Mouse (Mus musculus): ENCODE data around the gene Cmya5. TPM values are rescaled to one million over a fixed set of nuclear protein-coding genes. Genes with fewer than 3 reads are reported as not detected.
"Not testable (repeated sequence)": the region's sequence is repeated elsewhere in the genome, so short reads cannot be mapped to it uniquely, and the experiment has no call there.

Cmya5 gene
- polyA plus RNA-seq, 1 experiment from 2014 or later: 3.5 TPM

- H3K27ac ChIP-seq (replicated peaks; ENCODE audit: low read depth, low read length): no peak overlapping the region
- no peak overlapping the region for H3K4me3 ChIP-seq (ENCODE audit: low read depth, low read length)
- H3K9me3 ChIP-seq (ENCODE audit: control insufficient read depth, low read length): no peaks in the 10 kb centered on the region
- ATAC-seq (ENCODE audit: low read depth) (no peak), DNase-seq (ENCODE audit: low spot score) (no peak)
- no peaks in the 10 kb centered on the region for H3K36me3 ChIP-seq (ENCODE audit: control insufficient read depth, insufficient read depth, low read length)
- 75% methylated on average over 5 of the region's 5 CpGs for WGBS
- H3K9ac ChIP-seq (ENCODE audit: low read depth, low read length): no peak overlapping the region
- no peaks in the 10 kb centered on the region for H3K27me3 ChIP-seq (replicated peaks; ENCODE audit: control insufficient read depth, insufficient read depth, low read length)
- no peak overlapping the region for H3K4me2 ChIP-seq (ENCODE audit: low read depth, low read length)
- no peaks in the 10 kb centered on the region for H3K4me1 ChIP-seq (ENCODE audit: control insufficient read depth, insufficient read depth, low read length)
These were observed 55.0 kb downstream of the Cmya5 start for GRCm38 (mm10) chr13:93089481-93089880.

- no peaks in the 10 kb centered on the region for H3K36me3 ChIP-seq (ENCODE audit: control insufficient read depth, insufficient read depth, low read length)
- WGBS: 92% methylated on average over 4 of the region's 4 CpGs
- ATAC-seq (ENCODE audit: low read depth) (no peak), DNase-seq (ENCODE audit: low spot score) (no peak)
- H3K27me3 ChIP-seq (replicated peaks; ENCODE audit: control insufficient read depth, insufficient read depth, low read length): no peaks in the 10 kb centered on the region
- H3K9ac ChIP-seq (ENCODE audit: low read depth, low read length): no peak overlapping the region
- no peak overlapping the region for H3K4me3 ChIP-seq (ENCODE audit: low read depth, low read length)
- H3K4me2 ChIP-seq (ENCODE audit: low read depth, low read length): no peak overlapping the region
- no peak overlapping the region for H3K27ac ChIP-seq (replicated peaks; ENCODE audit: low read depth, low read length)
- no peaks in the 10 kb centered on the region for H3K4me1 ChIP-seq (ENCODE audit: control insufficient read depth, insufficient read depth, low read length)
- H3K9me3 ChIP-seq (ENCODE audit: control insufficient read depth, low read length): no peaks in the 10 kb centered on the region
These were observed 58.8 kb downstream of the Cmya5 start for GRCm38 (mm10) chr13:93085711-93086110.

- 61% methylated on average over 1 of the region's 1 CpGs for WGBS
- H3K9me3 ChIP-seq (ENCODE audit: control insufficient read depth, low read length): not testable (repeated sequence)
These were observed 62.2 kb downstream of the Cmya5 start for GRCm38 (mm10) chr13:93082324-93082723.

GRCm38 (mm10) chr13:93080859-93081258, 63.7 kb downstream of the Cmya5 start:
- Histone ChIP-seq H3K9me3 (ENCODE audit: control insufficient read depth, low read length) (peaks cover 12% of the 10 kb centered on the region), H3K4me2 (ENCODE audit: low read depth, low read length) (no peak overlapping the region), H3K27me3 (replicated peaks; ENCODE audit: control insufficient read depth, insufficient read depth, low read length) (no peaks in the 10 kb centered on the region), H3K36me3 (ENCODE audit: control insufficient read depth, insufficient read depth, low read length) (no peaks in the 10 kb centered on the region), H3K4me1 (ENCODE audit: control insufficient read depth, insufficient read depth, low read length) (no peaks in the 10 kb centered on the region), H3K9ac (ENCODE audit: low read depth, low read length) (no peak overlapping the region), H3K4me3 (ENCODE audit: low read depth, low read length) (no peak overlapping the region), H3K27ac (replicated peaks; ENCODE audit: low read depth, low read length) (no peak overlapping the region)
- WGBS: 91% methylated on average over 2 of the region's 2 CpGs
- ATAC-seq (ENCODE audit: low read depth) (no peak), DNase-seq (ENCODE audit: low spot score) (no peak)

More at GRCm38 (mm10) chr13:93082324-93082723, 62.2 kb downstream of the Cmya5 start:
- not testable (repeated sequence) for H3K4me2 ChIP-seq (ENCODE audit: low read depth, low read length); H3K4me3 ChIP-seq (ENCODE audit: low read depth, low read length); ATAC-seq (ENCODE audit: low read depth); H3K4me1 ChIP-seq (ENCODE audit: control insufficient read depth, insufficient read depth, low read length); H3K9ac ChIP-seq (ENCODE audit: low read depth, low read length); H3K36me3 ChIP-seq (ENCODE audit: control insufficient read depth, insufficient read depth, low read length); DNase-seq (ENCODE audit: low spot score); H3K27ac ChIP-seq (replicated peaks; ENCODE audit: low read depth, low read length); H3K27me3 ChIP-seq (replicated peaks; ENCODE audit: control insufficient read depth, insufficient read depth, low read length)

GRCm38 (mm10) chr13:93074147-93074641, 70.3 kb downstream of the Cmya5 start:
- Histone ChIP-seq H3K27ac (replicated peaks; ENCODE audit: low read depth, low read length) (peak overlapping the region; percentile 56), H3K4me3 (ENCODE audit: low read depth, low read length) (peak overlapping the region; percentile 16), H3K4me1 (ENCODE audit: control insufficient read depth, insufficient read depth, low read length) (peaks cover 18% of the 10 kb centered on the region), H3K9me3 (ENCODE audit: control insufficient read depth, low read length) (peaks cover 12% of the 10 kb centered on the region), H3K36me3 (ENCODE audit: control insufficient read depth, insufficient read depth, low read length) (no peaks in the 10 kb centered on the region), H3K27me3 (replicated peaks; ENCODE audit: control insufficient read depth, insufficient read depth, low read length) (no peaks in the 10 kb centered on the region), H3K4me2 (ENCODE audit: low read depth, low read length) (peak overlapping the region; percentile 51), H3K9ac (ENCODE audit: low read depth, low read length) (peak overlapping the region; percentile 41)
- WGBS: 19% methylated on average over 17 of the region's 17 CpGs
- DNase-seq (ENCODE audit: low spot score) (peak; percentile 45), ATAC-seq (ENCODE audit: low read depth) (peak; percentile 63; the same call in 1 of the 2 replicates)

GRCm38 (mm10) chr13:93073595-93073994, 70.9 kb downstream of the Cmya5 start:
- Histone ChIP-seq H3K4me2 (ENCODE audit: low read depth, low read length) (peak overlapping the region; percentile 51), H3K4me1 (ENCODE audit: control insufficient read depth, insufficient read depth, low read length) (peaks cover 18% of the 10 kb centered on the region), H3K36me3 (ENCODE audit: control insufficient read depth, insufficient read depth, low read length) (no peaks in the 10 kb centered on the region), H3K9ac (ENCODE audit: low read depth, low read length) (no peak overlapping the region), H3K27me3 (replicated peaks; ENCODE audit: control insufficient read depth, insufficient read depth, low read length) (no peaks in the 10 kb centered on the region), H3K27ac (replicated peaks; ENCODE audit: low read depth, low read length) (no peak overlapping the region; the same call in 1 of the 2 replicates), H3K4me3 (ENCODE audit: low read depth, low read length) (no peak overlapping the region), H3K9me3 (ENCODE audit: control insufficient read depth, low read length) (peaks cover 12% of the 10 kb centered on the region)
- 0 out of 2 replicates have a peak, but pooled peaks have one; percentile 67 for ATAC-seq (ENCODE audit: low read depth)
- WGBS: 24% methylated on average over 2 of the region's 2 CpGs
- DNase-seq (ENCODE audit: low spot score): peak; percentile 63

GRCm38 (mm10) chr13:93072871-93073411, 71.6 kb downstream of the Cmya5 start:
- Histone ChIP-seq H3K36me3 (ENCODE audit: control insufficient read depth, insufficient read depth, low read length) (no peaks in the 10 kb centered on the region), H3K9ac (ENCODE audit: low read depth, low read length) (0 out of 2 replicates have a peak overlapping the region, but pooled peaks have one; percentile 23), H3K27me3 (replicated peaks; ENCODE audit: control insufficient read depth, insufficient read depth, low read length) (no peaks in the 10 kb centered on the region), H3K9me3 (ENCODE audit: control insufficient read depth, low read length) (peaks cover 10% of the 10 kb centered on the region), H3K4me2 (ENCODE audit: low read depth, low read length) (peak overlapping the region; percentile 51), H3K27ac (replicated peaks; ENCODE audit: low read depth, low read length) (0 out of 2 replicates have a peak overlapping the region, but pooled peaks have one; percentile 1), H3K4me3 (ENCODE audit: low read depth, low read length) (no peak overlapping the region; the same call in 1 of the 2 replicates), H3K4me1 (ENCODE audit: control insufficient read depth, insufficient read depth, low read length) (peaks cover 18% of the 10 kb centered on the region)
- peak; percentile 38 for DNase-seq (ENCODE audit: low spot score)
- peak; percentile 67 for ATAC-seq (ENCODE audit: low read depth)
- WGBS: 12% methylated on average over 15 of the region's 15 CpGs

GRCm38 (mm10) chr13:93070406-93070805, 74.1 kb downstream of the Cmya5 start:
- H3K4me1 ChIP-seq (ENCODE audit: control insufficient read depth, insufficient read depth, low read length): peaks cover 18% of the 10 kb centered on the region
- H3K27me3 ChIP-seq (replicated peaks; ENCODE audit: control insufficient read depth, insufficient read depth, low read length): no peaks in the 10 kb centered on the region
- WGBS: 35% methylated on average over 8 of the region's 8 CpGs
- DNase-seq (ENCODE audit: low spot score): peak; percentile 9
- H3K27ac ChIP-seq (replicated peaks; ENCODE audit: low read depth, low read length): no peak overlapping the region
- no peaks in the 10 kb centered on the region for H3K9me3 ChIP-seq (ENCODE audit: control insufficient read depth, low read length)
- no peaks in the 10 kb centered on the region for H3K36me3 ChIP-seq (ENCODE audit: control insufficient read depth, insufficient read depth, low read length)
- no peak overlapping the region for H3K4me2 ChIP-seq (ENCODE audit: low read depth, low read length)
- no peak for ATAC-seq (ENCODE audit: low read depth)
- H3K4me3 ChIP-seq (ENCODE audit: low read depth, low read length): no peak overlapping the region
- no peak overlapping the region for H3K9ac ChIP-seq (ENCODE audit: low read depth, low read length)

- 67% methylated on average over 4 of the region's 4 CpGs for WGBS
- no peak for DNase-seq (ENCODE audit: low spot score)
- Histone ChIP-seq H3K9ac (ENCODE audit: low read depth, low read length) (no peak overlapping the region), H3K9me3 (ENCODE audit: control insufficient read depth, low read length) (no peaks in the 10 kb centered on the region), H3K36me3 (ENCODE audit: control insufficient read depth, insufficient read depth, low read length) (no peaks in the 10 kb centered on the region), H3K4me1 (ENCODE audit: control insufficient read depth, insufficient read depth, low read length) (peaks cover 18% of the 10 kb centered on the region), H3K27me3 (replicated peaks; ENCODE audit: control insufficient read depth, insufficient read depth, low read length) (no peaks in the 10 kb centered on the region), H3K4me2 (ENCODE audit: low read depth, low read length) (no peak overlapping the region), H3K4me3 (ENCODE audit: low read depth, low read length) (no peak overlapping the region), H3K27ac (replicated peaks; ENCODE audit: low read depth, low read length) (no peak overlapping the region)
- no peak for ATAC-seq (ENCODE audit: low read depth)
These were observed 75.0 kb downstream of the Cmya5 start for GRCm38 (mm10) chr13:93069481-93069880.

All from embryonic facial prominence, embryonic 14.5 days (tissue).